8 mouse cellular contexts compared by ENCODE assay signal in the genomic region with DNA sequence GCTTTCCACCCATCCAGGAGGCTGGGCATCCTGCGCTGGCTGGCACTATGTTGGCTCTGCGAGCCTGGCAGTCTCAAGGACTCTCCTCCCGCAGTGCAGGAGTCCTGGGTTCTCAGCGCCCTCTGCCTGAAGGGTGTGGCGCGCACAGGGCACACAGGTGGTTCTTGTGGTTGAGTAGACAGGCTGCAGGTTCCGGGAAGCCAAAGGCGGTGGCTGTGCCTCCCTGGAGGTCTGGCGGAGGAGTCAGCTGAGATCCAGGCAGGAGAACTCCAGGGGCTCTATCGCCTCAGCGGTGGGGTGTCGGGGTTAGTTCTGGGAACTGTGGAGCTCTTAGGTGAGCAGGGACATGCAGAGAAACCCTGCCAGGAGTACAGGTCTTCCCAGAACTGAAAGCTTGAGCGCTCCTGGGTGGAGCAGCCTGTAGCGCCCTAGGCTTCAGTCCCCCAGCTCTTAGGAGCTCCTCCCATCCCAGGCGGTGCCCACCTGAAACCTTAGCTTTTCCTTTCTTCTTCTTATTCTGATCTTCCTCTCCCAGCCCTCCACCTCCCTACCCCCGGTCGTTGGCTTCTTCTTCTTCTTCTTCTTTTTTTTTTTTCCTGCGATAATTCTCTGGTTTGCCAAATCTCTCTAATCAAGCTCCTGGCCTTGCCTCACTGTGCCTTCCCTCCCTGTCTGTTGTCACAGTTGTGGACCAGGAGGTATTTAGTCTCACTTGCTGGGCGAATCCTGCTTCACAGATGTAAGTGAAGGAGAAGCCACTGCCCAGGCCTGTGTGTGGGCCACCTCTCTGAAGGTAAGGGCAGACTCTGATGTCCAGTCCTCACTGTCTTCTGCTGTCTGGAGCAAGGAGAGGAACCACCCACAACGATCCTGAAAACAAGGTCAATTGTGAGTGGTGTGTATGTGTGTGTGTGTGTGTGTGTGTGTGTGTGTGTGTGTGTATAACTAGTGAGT. TPM values are rescaled to one million over a fixed set of nuclear protein-coding genes. Genes with fewer than 3 reads are reported as not detected.
DNase-seq lines count a peak whose midpoint lies in the region; ATAC-seq and TF ChIP-seq lines count a peak whose summit lies in the region.

A gene (plus strand): TSS at position 76 of the 954 bp plus-strand sequence.

- peak within 1 kb of the TSS; percentile 13; the same call in 1 of the 2 replicates for H3K4me2 ChIP-seq in heart, embryonic 13.5 days
- peak within 1 kb of the TSS; percentile 14; the same call in 1 of the 2 replicates for H3K4me2 ChIP-seq in liver, embryonic 13.5 days
- no peak within 1 kb of the TSS for H3K4me2 ChIP-seq in forebrain, embryonic 12.5 days
- H3K4me2 ChIP-seq in midbrain, embryonic 13.5 days (replicated peaks), result no peak within 1 kb of the TSS

- H3K36me3 ChIP-seq in heart, embryonic 13.5 days, result no peaks in the 10 kb centered on the region
- no peaks in the 10 kb centered on the region; the same call in 1 of the 2 replicates for H3K36me3 ChIP-seq in liver, embryonic 13.5 days
- H3K36me3 ChIP-seq in forebrain, embryonic 12.5 days (replicated peaks), result no peaks in the 10 kb centered on the region
- no peaks in the 10 kb centered on the region for H3K36me3 ChIP-seq in midbrain, embryonic 13.5 days

- no peak for TF ChIP-seq POLR2A in embryonic fibroblast, embryonic 13.5 days (IDR thresholded peaks at IDR 0.05; ENCODE audit: low read depth, low read length)

- no peak for DNase-seq in heart, adult 9 months (ENCODE audit: low spot score in 2 of 2)
- peak; percentile 4 for DNase-seq in liver, embryonic 13.5 days
- peak; percentile 36 to 43 for DNase-seq in spleen, adult 18-20 months

- peak; percentile 30; the same call in 1 of the 2 replicates for TF ChIP-seq CTCF in embryonic fibroblast, embryonic 13.5 days (IDR thresholded peaks at IDR 0.05; ENCODE audit: borderline replicate concordance, insufficient read depth, low read length)

- H3K4me1 ChIP-seq in heart, embryonic 13.5 days, result no peaks in the 10 kb centered on the region
- H3K4me1 ChIP-seq in embryonic fibroblast, embryonic 13.5 days (ENCODE audit: control insufficient read depth, insufficient read depth, low read length), result no peaks in the 10 kb centered on the region
- 0 out of 2 replicates have a peak, but pooled peaks cover 5% of the 10 kb centered on the region for H3K4me1 ChIP-seq in liver, embryonic 13.5 days (replicated peaks)
- no peaks in the 10 kb centered on the region for H3K4me1 ChIP-seq in forebrain, embryonic 12.5 days
- no peaks in the 10 kb centered on the region for H3K4me1 ChIP-seq in midbrain, embryonic 13.5 days (replicated peaks)

- H3K27ac ChIP-seq in heart, embryonic 13.5 days (replicated peaks), result no peak within 1 kb of the TSS
- H3K27ac ChIP-seq in embryonic fibroblast, embryonic 13.5 days (ENCODE audit: insufficient read depth, low read length), result no peak within 1 kb of the TSS
- H3K27ac ChIP-seq in liver, embryonic 13.5 days, result no peak within 1 kb of the TSS
- H3K27ac ChIP-seq in forebrain, embryonic 12.5 days, result no peak within 1 kb of the TSS
- H3K27ac ChIP-seq in midbrain, embryonic 13.5 days, result no peak within 1 kb of the TSS

- H3K4me3 ChIP-seq in heart, embryonic 13.5 days, result no peak within 1 kb of the TSS
- H3K4me3 ChIP-seq in embryonic fibroblast, embryonic 13.5 days (ENCODE audit: insufficient read depth, low read length), result no peak within 1 kb of the TSS
- no peak within 1 kb of the TSS for H3K4me3 ChIP-seq in liver, embryonic 13.5 days (replicated peaks)
- no peak within 1 kb of the TSS for H3K4me3 ChIP-seq in forebrain, embryonic 12.5 days (replicated peaks)
- no peak within 1 kb of the TSS for H3K4me3 ChIP-seq in midbrain, embryonic 13.5 days (replicated peaks)

- peaks cover 14% of the 10 kb centered on the region; the same call in 1 of the 2 replicates for H3K27me3 ChIP-seq in heart, embryonic 13.5 days (replicated peaks)
- no peaks in the 10 kb centered on the region for H3K27me3 ChIP-seq in liver, embryonic 13.5 days
- no peaks in the 10 kb centered on the region for H3K27me3 ChIP-seq in forebrain, embryonic 12.5 days
- H3K27me3 ChIP-seq in midbrain, embryonic 13.5 days, result no peaks in the 10 kb centered on the region

- no peak for ATAC-seq in heart, embryonic 13.5 days (ENCODE audit: extremely low read depth, insufficient number of reproducible peaks, low FRiP score, low TSS enrichment)
- ATAC-seq in liver, embryonic 13.5 days (ENCODE audit: low read depth), result peak; percentile 29; the same call in 1 of the 2 replicates
- no peak for ATAC-seq in erythroblast, adult 5-6 weeks (replicated peaks; ENCODE audit: low FRiP score, poor library complexity, severe bottlenecking)
- no peak for ATAC-seq in forebrain, embryonic 12.5 days (ENCODE audit: low FRiP score)
- no peak for ATAC-seq in midbrain, embryonic 13.5 days

- no peaks in the 10 kb centered on the region for H3K9me3 ChIP-seq in heart, embryonic 13.5 days
- no peaks in the 10 kb centered on the region for H3K9me3 ChIP-seq in liver, embryonic 13.5 days (replicated peaks)
- H3K9me3 ChIP-seq in forebrain, embryonic 12.5 days, result no peaks in the 10 kb centered on the region
- H3K9me3 ChIP-seq in midbrain, embryonic 13.5 days, result no peaks in the 10 kb centered on the region

- WGBS in heart, embryonic 13.5 days, result 39% methylated on average over 20 of the region's 20 CpGs
- WGBS in liver, embryonic 13.5 days (ENCODE audit: insufficient replicate concordance), result 37% methylated on average over 20 of the region's 20 CpGs
- 56% methylated on average over 20 of the region's 20 CpGs for WGBS in forebrain, embryonic 12.5 days
- 42% methylated on average over 20 of the region's 20 CpGs for WGBS in midbrain, embryonic 13.5 days

- H3K9ac ChIP-seq in heart, embryonic 13.5 days, result no peak within 1 kb of the TSS
- no peak within 1 kb of the TSS for H3K9ac ChIP-seq in liver, embryonic 13.5 days
- H3K9ac ChIP-seq in forebrain, embryonic 12.5 days, result no peak within 1 kb of the TSS
- H3K9ac ChIP-seq in midbrain, embryonic 13.5 days (replicated peaks), result no peak within 1 kb of the TSS

RNA-seq across cellular contexts. Expression of the gene that starts here (rescaled TPM):
- not detected in 2 replicates for polyA plus RNA-seq in heart, embryonic 13.5 days (2015; fragmentation: Nextera tagmentation; extraction: Ambion mirVana)
- not detected in 2 replicates for polyA plus RNA-seq in embryonic fibroblast, embryonic 13.5 days (2011; ENCODE audit: insufficient read length, low read depth, missing spikeins)
- 0.03 TPM in 1 of 2 replicates, not detected in the other for polyA plus RNA-seq in liver, embryonic 13.5 days (2015; fragmentation: Nextera tagmentation; extraction: Ambion mirVana)
- 0.58 and 1.5 TPM in 2 replicates for total RNA-seq in erythroblast, adult 5-6 weeks (2015; ENCODE audit: low replicate concordance)
- 1.5 and 3.4 TPM in 2 replicates for total RNA-seq in erythroblast, adult 5-6 weeks (2017; ENCODE audit: low replicate concordance)
- polyA plus RNA-seq in forebrain, embryonic 12.5 days (2016; fragmentation: Nextera tagmentation; extraction: Ambion mirVana), result not detected in 2 replicates
- not detected in 2 replicates for polyA plus RNA-seq in midbrain, embryonic 13.5 days (2015; fragmentation: Nextera tagmentation; extraction: Ambion mirVana)

Comparison
In these comparisons a context has a peak if more than half of its experiments do, and no peak if none do; other contexts are left out.
1. Peak in DNase-seq, ATAC-seq and H3K4me2 ChIP-seq in liver, embryonic 13.5 days; RNA of the gene not detected or under 1 TPM.
2. DNase-seq: peak in spleen, adult 18-20 months (2 of 2); none in heart, adult 9 months (0 of 2).